Mouse (Mus musculus) midbrain, embryonic 13.5 days (tissue): ENCODE data around the gene Cmtm3. TPM values are rescaled to one million over a fixed set of nuclear protein-coding genes. Genes with fewer than 3 reads are reported as not detected.

Source experiments
- ATAC-seq: fragments of 200-750 bp; cut with Nextera tagmentation; 2 replicates; pipeline ENCODE4 v1.8.0; 2017; ENCODE audit warnings: mild to moderate bottlenecking, moderate TSS enrichment, moderate library complexity
- H3K27ac ChIP-seq: fragments of 300-500 bp; sonication (generic); 2 replicates; pipeline ENCODE4 v1.5.1; 2015; ENCODE audit warnings: inconsistent platforms, mild to moderate bottlenecking, moderate library complexity
- H3K27me3 ChIP-seq: fragments of 300-500 bp; sonication (generic); 2 replicates; pipeline ENCODE4 v1.6.1; 2015; ENCODE audit warnings: mild to moderate bottlenecking, inconsistent platforms
- H3K36me3 ChIP-seq: fragments of 300-500 bp; sonication (generic); 2 replicates; pipeline ENCODE4 v1.6.1; 2015; ENCODE audit warnings: mild to moderate bottlenecking, inconsistent platforms
- H3K4me1 ChIP-seq: fragments of 300-500 bp; sonication (generic); replicated peaks from 2 replicates; pipeline ENCODE4 v1.6.1; 2015; ENCODE audit warnings: inconsistent platforms
- H3K4me2 ChIP-seq: fragments of 300-500 bp; sonication (generic); replicated peaks from 2 replicates; pipeline ENCODE4 v1.6.1; 2015; ENCODE audit warnings: moderate library complexity, mild to moderate bottlenecking, inconsistent platforms
- H3K4me3 ChIP-seq: fragments of 300-500 bp; sonication (generic); replicated peaks from 2 replicates; pipeline ENCODE4 v1.5.1; 2015; ENCODE audit warnings: mild to moderate bottlenecking, inconsistent platforms
- H3K9ac ChIP-seq: fragments of 300-500 bp; sonication (generic); replicated peaks from 2 replicates; pipeline ENCODE4 v1.6.1; 2015; ENCODE audit warnings: mild to moderate bottlenecking, inconsistent platforms
- H3K9me3 ChIP-seq: fragments of 300-500 bp; sonication (generic); 2 replicates; pipeline ENCODE4 v1.6.1; 2016; ENCODE audit warnings: mild to moderate bottlenecking, inconsistent platforms
- WGBS: fragments of 180-500 bp; shearing (Covaris S2); methylation state at CpG from one replicate; pipeline ENCODE4 v1.1.7; 2015; 5-methylcytosine and 5-hydroxymethylcytosine counted together
- polyA plus RNA-seq: library from polyadenylated mRNA; unstranded; fragments of >200 nt; fragmentation: Nextera tagmentation; extraction: Ambion mirVana; gene quantifications from 2 replicates; pipeline ENCODE4 v1.2.1, GENCODE M21; 2015

Gene Cmtm3
- polyA plus RNA-seq, 1 experiment from 2014 or later = 34.9 TPM

DNA sequence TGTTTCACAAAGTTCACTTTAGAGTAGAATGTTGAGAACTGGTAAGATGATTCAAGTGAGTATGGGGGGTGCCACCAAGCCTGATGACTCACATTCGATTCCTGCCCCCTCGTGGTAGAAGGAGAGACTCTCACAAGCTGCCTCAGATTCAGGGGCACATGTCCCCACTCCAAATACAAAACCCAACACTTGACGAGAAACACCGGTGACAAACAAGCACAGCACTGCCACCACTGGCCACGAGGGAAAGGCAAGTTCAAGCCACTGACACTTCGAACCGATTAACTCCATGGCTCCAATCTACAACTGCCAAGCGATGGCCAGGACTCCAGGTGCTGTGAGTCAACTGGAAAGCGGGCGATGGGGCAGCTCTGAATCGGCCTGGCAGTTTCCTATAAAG, 34.6 kb downstream of the Cmtm3 start:
- 0 out of 2 replicates have a peak, but pooled peaks have one; percentile 25 for ATAC-seq
- H3K27ac ChIP-seq = 0 out of 2 replicates have a peak overlapping the region, but pooled peaks have one; percentile 32
- H3K9ac ChIP-seq = no peak overlapping the region

DNA sequence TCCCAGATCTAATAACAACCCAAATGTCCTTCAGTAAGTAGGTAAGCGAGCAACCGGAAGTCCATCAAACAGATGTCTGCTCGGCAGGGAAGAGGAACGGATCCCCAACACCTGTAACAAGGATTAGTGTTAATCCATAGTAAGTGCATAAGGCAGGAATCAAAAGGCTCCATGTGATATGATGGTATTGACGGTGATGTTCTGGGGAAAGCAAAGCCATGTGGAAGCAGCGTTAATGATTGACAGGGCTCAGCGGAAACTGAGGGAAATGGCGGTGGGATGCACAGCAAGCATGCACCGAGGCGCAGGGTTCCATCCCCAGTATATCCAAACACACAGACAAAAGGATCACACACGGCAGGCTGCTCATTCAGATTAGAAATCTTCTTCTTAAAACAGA, 35.1 kb downstream of the Cmtm3 start:
- no peaks in the 10 kb centered on the region for H3K9me3 ChIP-seq
- H3K27ac ChIP-seq = no peak overlapping the region
- no peak overlapping the region for H3K4me3 ChIP-seq
- H3K4me2 ChIP-seq = no peak overlapping the region
- 50% methylated on average over 11 of the region's 11 CpGs for WGBS
- no peak overlapping the region for H3K9ac ChIP-seq
- no peaks in the 10 kb centered on the region for H3K27me3 ChIP-seq
- H3K36me3 ChIP-seq = no peaks in the 10 kb centered on the region
- H3K4me1 ChIP-seq = peaks cover 31% of the 10 kb centered on the region
- no peak for ATAC-seq

More for the DNA sequence above, 34.6 kb downstream of the Cmtm3 start:
- no peak overlapping the region for H3K4me3 ChIP-seq
- peaks cover 35% of the 10 kb centered on the region for H3K4me1 ChIP-seq
- no peaks in the 10 kb centered on the region for H3K27me3 ChIP-seq
- H3K4me2 ChIP-seq = no peak overlapping the region
- H3K36me3 ChIP-seq = no peaks in the 10 kb centered on the region
- WGBS = 77% methylated on average over 11 of the region's 11 CpGs
- H3K9me3 ChIP-seq = no peaks in the 10 kb centered on the region

DNA sequence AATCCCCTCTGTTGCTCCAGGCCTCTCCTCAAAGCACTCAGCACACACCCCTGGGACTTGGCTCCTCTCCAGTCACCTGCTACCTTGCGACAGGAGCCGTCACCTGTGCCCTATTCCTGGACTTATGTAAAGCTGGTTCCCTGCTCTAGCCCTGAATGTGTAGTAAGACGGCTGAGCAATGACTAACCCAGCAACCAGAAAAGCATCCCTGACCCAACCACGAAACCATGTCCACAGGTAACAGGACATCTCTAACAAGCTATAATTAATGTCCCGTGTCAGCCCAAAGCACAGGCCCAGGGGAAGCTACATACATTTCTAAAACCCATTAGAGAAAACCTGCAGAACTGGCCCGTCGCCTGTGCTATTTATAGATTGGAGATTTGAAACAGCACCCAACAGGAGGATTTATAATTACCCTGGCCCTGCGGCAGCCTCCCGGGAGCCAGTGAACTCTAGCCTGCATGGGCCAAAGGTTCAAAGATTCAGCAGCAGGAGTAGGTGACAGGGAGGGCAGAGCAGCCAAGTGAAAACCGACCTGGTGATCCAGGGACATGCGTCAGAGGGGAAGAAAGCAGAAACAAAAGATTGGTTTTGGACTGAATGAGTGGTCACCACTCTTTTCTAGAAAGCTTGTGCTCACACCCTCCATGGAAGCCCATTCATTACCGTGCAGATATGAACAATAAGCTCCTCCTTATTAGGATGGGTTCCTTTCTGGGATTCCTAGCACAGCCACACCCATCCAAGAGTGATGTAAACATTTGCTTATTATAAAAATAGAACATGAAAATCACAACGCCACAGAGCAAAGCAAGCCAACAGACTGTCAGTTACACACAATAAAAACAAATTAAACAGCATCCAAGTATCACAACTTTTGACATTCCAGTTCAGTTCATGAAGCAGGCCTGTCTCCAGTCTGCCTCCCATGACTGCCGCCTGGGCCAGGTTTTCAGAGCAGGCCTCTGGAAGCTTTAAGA, 35.9 kb downstream of the Cmtm3 start:
- Histone ChIP-seq H3K9me3 (no peaks in the 10 kb centered on the region), H3K36me3 (no peaks in the 10 kb centered on the region), H3K27me3 (no peaks in the 10 kb centered on the region), H3K4me1 (peaks cover 26% of the 10 kb centered on the region), H3K4me3 (no peak overlapping the region), H3K27ac (peak overlapping the region; percentile 37), H3K9ac (no peak overlapping the region), H3K4me2 (no peak overlapping the region)
- WGBS = 51% methylated on average over 14 of the region's 14 CpGs
- no peak for ATAC-seq

DNA sequence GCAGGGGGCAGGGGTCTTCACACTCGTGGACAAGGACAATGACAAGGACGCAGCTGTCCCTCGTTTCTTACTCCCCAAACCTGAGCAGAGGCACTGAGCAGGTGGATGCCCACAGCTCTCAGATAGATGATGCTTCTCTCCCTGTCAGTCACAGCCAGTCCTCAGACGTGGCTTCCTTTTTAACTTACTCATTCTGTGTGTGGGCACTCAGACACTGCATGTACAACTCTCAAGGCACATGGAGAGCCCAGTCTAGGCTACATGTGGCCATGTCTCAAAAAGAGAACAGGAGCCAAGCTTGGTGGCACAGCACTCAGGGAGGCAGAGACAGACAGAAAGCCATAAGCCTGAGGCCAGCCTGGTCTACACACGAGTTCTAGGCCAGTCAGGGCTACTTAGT, 36.7 kb downstream of the Cmtm3 start:
- H3K27ac ChIP-seq = peak overlapping the region; percentile 25; the same call in 1 of the 2 replicates
- no peaks in the 10 kb centered on the region for H3K36me3 ChIP-seq
- H3K4me3 ChIP-seq = no peak overlapping the region
- no peaks in the 10 kb centered on the region for H3K9me3 ChIP-seq
- H3K9ac ChIP-seq = no peak overlapping the region
- ATAC-seq = no peak
- H3K4me2 ChIP-seq = no peak overlapping the region
- H3K27me3 ChIP-seq = no peaks in the 10 kb centered on the region
- 51% methylated on average over 5 of the region's 5 CpGs for WGBS
- H3K4me1 ChIP-seq = peaks cover 26% of the 10 kb centered on the region

DNA sequence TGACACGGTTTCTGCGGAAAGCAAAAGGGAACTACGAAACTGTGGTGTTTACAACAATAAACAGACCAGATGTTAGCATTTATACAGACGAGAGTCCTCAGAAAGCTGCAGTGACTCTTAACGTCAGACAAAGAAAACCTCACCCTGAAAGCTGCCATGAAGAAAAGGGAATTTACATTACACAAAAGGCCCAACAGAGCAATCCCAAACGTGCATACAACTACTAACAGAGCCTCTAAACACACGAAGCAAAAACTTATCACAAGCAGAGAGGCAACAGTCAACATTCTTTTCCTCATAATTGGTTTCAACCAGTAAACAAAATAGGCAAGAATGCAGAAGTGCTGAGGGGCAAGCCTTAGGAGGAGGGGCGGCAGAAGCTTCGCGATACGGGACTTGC, 37.5 kb downstream of the Cmtm3 start:
- H3K9me3 ChIP-seq = no peaks in the 10 kb centered on the region
- H3K27ac ChIP-seq = no peak overlapping the region
- ATAC-seq = no peak
- no peak overlapping the region for H3K9ac ChIP-seq
- H3K4me1 ChIP-seq = peaks cover 26% of the 10 kb centered on the region
- no peaks in the 10 kb centered on the region for H3K27me3 ChIP-seq
- WGBS = 31% methylated on average over 11 of the region's 11 CpGs
- H3K4me3 ChIP-seq = no peak overlapping the region
- no peaks in the 10 kb centered on the region for H3K36me3 ChIP-seq
- H3K4me2 ChIP-seq = no peak overlapping the region

DNA sequence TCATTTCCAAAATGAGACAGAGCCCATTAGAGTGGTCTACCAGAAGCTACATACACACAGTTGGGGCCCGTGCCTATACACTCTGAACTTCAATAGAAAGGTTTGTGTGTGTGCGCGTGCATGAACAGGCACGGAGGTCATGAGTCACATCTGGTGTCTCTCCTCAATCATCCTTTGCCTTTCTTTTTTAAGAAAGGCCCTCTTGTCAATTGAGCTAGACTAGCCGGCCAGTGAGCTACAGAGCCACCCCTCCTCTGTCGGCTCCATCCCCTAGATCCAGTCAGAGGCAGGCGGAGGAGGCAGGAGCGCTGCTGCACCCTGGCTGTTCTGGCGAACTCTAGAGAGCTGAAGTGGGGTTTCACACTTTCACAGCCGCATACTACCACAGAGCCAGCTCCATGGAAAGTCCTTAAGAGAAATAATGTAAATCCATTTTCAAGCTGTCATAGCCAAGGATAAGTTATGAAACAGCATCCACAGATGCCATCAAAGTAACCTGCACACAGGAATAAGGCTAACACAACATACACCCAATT, 40.2 kb downstream of the Cmtm3 start:
- ATAC-seq = no peak

DNA sequence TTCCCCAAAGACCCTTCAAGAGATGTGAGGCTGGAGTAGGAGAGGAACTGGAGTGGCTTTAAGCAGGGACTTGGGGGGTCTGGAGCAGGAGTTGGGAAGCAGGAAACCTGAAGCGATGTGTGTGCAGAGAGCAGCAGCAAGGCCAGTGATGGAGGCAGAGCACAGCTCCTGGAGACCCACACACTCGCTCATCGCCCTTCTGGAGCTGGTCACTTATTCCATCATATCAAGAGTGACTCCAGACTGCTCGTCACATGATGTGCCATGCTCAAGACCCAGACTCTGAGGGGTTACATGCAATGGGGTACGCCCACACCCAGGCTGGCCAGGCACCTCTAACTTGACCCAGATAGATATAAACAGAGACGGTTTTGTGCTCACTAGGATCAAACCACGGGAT, 41.1 kb downstream of the Cmtm3 start:
- Histone ChIP-seq H3K9me3 (no peaks in the 10 kb centered on the region), H3K27ac (no peak overlapping the region), H3K36me3 (no peaks in the 10 kb centered on the region), H3K9ac (no peak overlapping the region), H3K4me2 (no peak overlapping the region), H3K4me3 (no peak overlapping the region), H3K27me3 (no peaks in the 10 kb centered on the region), H3K4me1 (peaks cover 23% of the 10 kb centered on the region)
- WGBS = 91% methylated on average over 7 of the region's 7 CpGs
- no peak for ATAC-seq

More for the DNA sequence above, 40.2 kb downstream of the Cmtm3 start:
- H3K4me3 ChIP-seq = no peak overlapping the region
- no peak overlapping the region for H3K27ac ChIP-seq
- no peak overlapping the region for H3K4me2 ChIP-seq
- H3K27me3 ChIP-seq = no peaks in the 10 kb centered on the region
- H3K9me3 ChIP-seq = no peaks in the 10 kb centered on the region
- H3K9ac ChIP-seq = no peak overlapping the region
- peaks cover 31% of the 10 kb centered on the region for H3K4me1 ChIP-seq
- no peaks in the 10 kb centered on the region for H3K36me3 ChIP-seq
- 61% methylated on average over 10 of the region's 10 CpGs for WGBS

DNA sequence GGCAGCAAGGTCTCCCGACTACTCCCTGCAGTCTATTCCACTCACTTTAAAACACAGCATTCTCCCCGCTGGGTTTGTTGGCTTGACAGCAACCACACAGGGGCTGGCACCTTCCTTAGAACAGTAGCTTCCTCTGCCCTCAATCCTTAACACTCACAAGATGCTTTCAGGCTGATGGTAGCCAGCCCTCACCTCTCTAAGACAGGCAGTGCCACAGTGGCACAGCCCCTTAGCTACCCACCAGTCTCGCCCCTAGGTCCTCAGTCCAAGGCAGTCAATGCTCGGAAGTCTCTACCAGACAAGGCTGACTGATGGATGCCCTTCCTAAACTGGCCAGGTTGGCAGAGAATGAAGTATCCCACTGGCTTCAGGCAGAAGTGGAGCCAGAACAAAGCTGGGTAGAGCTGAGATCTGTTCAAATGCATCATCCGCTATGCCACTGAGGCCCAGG, 41.8 kb downstream of the Cmtm3 start:
- H3K36me3 ChIP-seq = no peaks in the 10 kb centered on the region
- no peaks in the 10 kb centered on the region for H3K9me3 ChIP-seq
- no peaks in the 10 kb centered on the region for H3K27me3 ChIP-seq
- no peak overlapping the region for H3K4me2 ChIP-seq
- no peak overlapping the region for H3K9ac ChIP-seq
- no peak for ATAC-seq
- no peak overlapping the region for H3K27ac ChIP-seq
- WGBS = 80% methylated on average over 5 of the region's 5 CpGs
- no peak overlapping the region for H3K4me3 ChIP-seq
- peaks cover 20% of the 10 kb centered on the region for H3K4me1 ChIP-seq

DNA sequence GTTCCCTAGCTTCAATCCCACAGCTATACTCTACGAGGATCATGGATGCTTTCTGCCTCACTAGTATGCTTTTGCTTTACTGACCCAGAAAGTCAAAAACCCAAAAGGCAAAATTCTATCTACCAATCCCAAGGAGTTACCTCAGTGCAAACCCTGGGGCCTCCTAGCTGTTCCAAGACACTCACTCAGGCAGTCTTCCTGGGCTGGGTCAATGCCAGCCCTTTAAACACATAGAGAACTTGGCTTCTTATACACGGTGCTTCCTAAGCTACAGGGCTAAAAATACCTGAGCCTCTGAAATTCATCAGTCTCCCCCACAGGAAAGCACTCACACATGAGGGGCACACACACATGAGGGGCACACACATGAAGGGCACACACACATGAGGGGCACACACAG, 44.1 kb downstream of the Cmtm3 start:
- WGBS = 85% methylated on average over 2 of the region's 2 CpGs
- Histone ChIP-seq H3K9ac (no peak overlapping the region), H3K36me3 (no peaks in the 10 kb centered on the region), H3K27ac (no peak overlapping the region), H3K4me2 (no peak overlapping the region), H3K27me3 (no peaks in the 10 kb centered on the region), H3K4me1 (peaks cover 35% of the 10 kb centered on the region), H3K9me3 (no peaks in the 10 kb centered on the region), H3K4me3 (no peak overlapping the region)
- ATAC-seq = no peak

DNA sequence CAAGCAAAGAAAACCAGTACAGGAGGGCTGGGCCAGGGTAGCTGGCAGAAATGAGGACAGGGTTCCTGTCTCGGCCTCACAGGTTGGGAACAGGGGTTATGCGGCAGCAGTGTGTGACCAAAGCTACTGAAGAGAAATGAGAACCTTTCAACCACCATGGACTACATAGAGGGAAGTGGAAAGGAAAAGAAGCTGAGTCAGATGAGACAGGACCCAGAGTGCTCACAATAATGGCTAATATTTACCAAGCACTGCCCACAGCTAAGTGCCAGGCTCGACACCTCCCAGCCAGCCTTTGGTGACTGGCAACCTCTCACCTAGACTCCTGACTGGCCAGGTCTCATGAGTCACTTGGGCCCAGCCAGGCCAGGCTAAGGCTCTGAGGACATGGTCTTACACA, 44.8 kb downstream of the Cmtm3 start:
- Histone ChIP-seq H3K27ac (no peak overlapping the region), H3K4me1 (peaks cover 35% of the 10 kb centered on the region), H3K27me3 (no peaks in the 10 kb centered on the region), H3K9me3 (no peaks in the 10 kb centered on the region), H3K4me3 (no peak overlapping the region), H3K36me3 (no peaks in the 10 kb centered on the region), H3K9ac (no peak overlapping the region), H3K4me2 (no peak overlapping the region)
- 76% methylated on average over 3 of the region's 3 CpGs for WGBS
- ATAC-seq = no peak

DNA sequence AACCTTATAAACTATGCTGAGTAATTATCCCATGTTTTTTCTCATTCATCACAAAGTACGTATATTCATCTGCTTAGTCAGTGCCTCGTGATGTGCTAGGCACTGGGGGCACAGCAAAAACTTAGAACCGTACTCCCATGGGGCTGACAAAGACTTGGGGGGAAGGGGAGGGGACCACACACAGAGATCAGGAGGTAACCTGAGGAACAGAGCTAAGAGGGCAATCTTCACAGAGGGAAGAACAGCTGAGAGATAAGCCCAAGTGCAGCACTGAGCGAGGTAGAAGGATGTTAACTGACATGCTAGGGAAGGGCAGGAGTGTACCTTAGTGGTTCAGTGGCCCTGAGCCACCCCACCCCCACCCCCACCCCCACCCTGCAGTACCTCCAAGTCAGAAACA, 47.5 kb downstream of the Cmtm3 start:
- Histone ChIP-seq H3K9me3 (no peaks in the 10 kb centered on the region), H3K4me3 (no peak overlapping the region), H3K4me2 (no peak overlapping the region), H3K36me3 (no peaks in the 10 kb centered on the region), H3K27me3 (no peaks in the 10 kb centered on the region), H3K9ac (no peak overlapping the region), H3K4me1 (peaks cover 35% of the 10 kb centered on the region), H3K27ac (no peak overlapping the region)
- 14% methylated on average over 4 of the region's 4 CpGs for WGBS
- no peak for ATAC-seq

DNA sequence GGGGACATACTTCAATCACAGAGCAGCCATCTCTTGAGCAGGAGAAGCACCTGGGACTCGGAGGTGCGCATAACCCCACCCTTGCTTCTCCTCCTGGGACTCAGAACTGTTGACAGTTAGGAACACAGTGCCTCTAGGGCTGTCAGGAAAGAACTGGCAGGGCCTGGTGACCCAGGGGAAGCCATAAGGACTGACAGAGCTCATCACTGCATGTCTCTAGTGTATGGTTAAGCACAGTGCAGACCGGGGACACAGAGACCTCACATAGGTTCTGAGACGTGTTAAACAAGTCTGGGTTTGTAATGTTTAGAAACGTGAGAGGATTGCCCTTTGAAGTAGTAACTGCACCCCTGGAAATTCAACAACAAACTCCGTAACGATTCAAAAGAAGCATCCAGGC, 48.3 kb downstream of the Cmtm3 start:
- H3K4me3 ChIP-seq = no peak overlapping the region
- no peak for ATAC-seq
- H3K4me2 ChIP-seq = no peak overlapping the region
- H3K27ac ChIP-seq = no peak overlapping the region
- no peaks in the 10 kb centered on the region for H3K27me3 ChIP-seq
- no peaks in the 10 kb centered on the region for H3K36me3 ChIP-seq
- no peaks in the 10 kb centered on the region for H3K9me3 ChIP-seq
- H3K4me1 ChIP-seq = peaks cover 30% of the 10 kb centered on the region
- no peak overlapping the region for H3K9ac ChIP-seq
- 68% methylated on average over 7 of the region's 7 CpGs for WGBS
